Mouse (Mus musculus) thymus, postnatal 10 days (tissue): ENCODE measurements around the gene Use1.
"Not testable (repeated sequence)": the region's sequence is repeated elsewhere in the genome, so short reads cannot be mapped to it uniquely, and the experiment has no call there.

Experiments used
- DNase-seq, 2 experiments: peaks; one replicate each; pipeline ENCODE4 v3.0.0; 2021; ENCODE audit warnings: low spot score in 2 of 2

Use1 gene

GRCm38 (mm10) chr8:71366771-71367528 lies at the start of gene Use1:
TSS of gene Use1 (plus strand) at chr8:71366848.
- DNase-seq: peak; percentile 87 to 89

GRCm38 (mm10) chr8:71318610-71319009 lies 48.0 kb upstream of the Use1 start:
- not testable (repeated sequence) for DNase-seq

DNA sequence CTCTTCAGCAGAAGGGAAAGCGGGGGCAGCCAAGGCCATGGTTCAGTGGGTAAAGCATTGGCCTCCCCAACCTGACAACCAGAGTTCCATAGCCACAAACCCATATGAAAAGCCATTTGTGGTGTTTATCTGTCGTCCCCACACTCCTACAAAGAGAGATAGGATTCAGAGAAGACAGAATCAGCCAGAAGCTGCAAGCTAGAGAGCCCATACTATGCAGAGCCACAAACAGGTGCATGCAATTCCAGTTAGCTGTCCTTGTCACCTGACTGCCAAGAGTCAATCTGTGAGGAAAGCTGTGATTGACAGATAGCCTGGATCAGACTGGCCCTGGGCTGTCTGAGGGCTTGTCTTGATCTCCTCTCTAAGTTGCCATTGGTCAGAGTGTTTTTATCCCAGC lies 46.9 kb upstream of the Use1 start:
- DNase-seq: not testable (repeated sequence)

DNA sequence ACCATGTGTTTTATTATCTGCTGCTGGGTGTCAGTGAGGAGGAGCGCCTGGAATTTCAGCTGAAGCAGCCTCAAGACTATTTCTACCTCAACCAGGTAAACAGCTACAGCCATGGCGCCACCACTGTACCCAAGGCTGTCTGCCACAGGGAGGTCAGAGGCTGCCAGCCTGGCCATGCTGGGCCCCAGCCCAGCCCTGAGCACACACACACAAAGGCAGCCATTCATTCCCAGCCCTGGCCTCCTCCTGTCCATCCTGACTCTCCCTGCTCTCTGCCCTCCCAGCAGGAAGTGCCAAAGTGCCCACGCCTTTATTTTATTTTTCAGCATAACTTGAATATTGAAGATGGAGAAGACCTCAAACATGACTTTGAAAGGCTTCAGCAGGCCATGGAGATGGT lies 43.7 kb upstream of the Use1 start:
- no peak for DNase-seq

- DNase-seq: no peak
These were observed 41.8 kb upstream of the Use1 start for GRCm38 (mm10) chr8:71324848-71325247.

DNA sequence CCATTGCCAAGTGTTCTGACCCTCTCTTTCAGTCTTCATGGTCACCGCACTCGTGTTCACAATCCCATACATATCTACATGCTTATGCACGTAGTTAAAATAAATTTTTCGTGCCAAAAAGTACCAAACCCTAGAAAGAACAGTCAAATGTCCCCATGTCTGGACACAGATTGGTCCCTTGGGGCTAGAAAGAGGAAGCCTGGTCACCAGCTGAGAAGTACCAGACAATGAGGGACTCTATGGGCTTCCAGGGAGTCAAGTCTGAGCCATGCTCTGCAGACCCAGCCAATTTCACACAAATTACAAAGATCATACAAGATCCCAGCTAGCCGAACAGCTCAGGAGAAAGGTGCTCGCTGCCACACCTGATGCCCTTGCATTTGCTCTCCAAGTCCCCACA lies 28.8 kb upstream of the Use1 start:
- not testable (repeated sequence) for DNase-seq

DNA sequence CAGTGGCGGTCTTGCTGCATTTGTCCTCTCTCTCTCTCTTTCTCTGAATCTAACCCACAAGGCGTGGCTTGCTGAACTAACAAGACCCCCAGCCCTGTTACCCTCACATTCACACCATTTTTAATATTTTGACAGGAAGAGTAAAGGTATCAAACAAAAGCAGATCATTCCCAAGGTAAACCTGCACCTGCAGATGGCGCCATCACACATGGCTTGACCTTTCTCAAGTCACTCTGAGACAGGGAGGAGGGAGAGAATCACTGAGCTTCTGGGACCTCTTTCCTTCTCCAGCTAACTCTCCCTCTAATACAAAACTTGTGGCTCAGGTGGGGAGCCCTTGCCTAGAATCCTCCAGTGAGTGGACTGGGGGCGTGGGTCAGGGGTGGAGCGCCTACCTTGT lies 26.0 kb upstream of the Use1 start:
- peak in 1 of 2 experiments; percentile 45 for DNase-seq

- DNase-seq: no peak
These were observed 20.1 kb upstream of the Use1 start for GRCm38 (mm10) chr8:71346581-71346980.

GRCm38 (mm10) chr8:71351117-71351516 lies 15.5 kb upstream of the Use1 start:
- no peak for DNase-seq

DNA sequence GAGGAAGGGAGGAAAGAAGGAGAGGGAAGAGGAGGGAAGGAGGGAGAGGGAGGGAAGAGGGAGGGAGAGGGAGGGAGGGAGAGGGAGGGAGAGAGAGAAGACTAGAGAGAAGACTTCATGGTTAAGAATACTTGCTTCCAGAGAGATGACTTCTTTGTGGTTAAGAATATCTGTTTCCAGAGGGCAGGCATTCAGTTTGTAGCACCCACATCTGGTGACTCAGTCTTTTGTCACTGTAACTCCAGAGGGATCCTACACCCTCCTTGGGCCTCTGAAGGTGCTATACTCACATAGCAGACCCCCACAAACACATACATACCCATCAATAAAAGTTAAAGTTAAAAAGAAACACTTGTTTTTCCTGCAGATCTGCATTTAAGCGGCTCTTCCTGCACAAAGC lies 15.1 kb upstream of the Use1 start:
- no peak for DNase-seq

GRCm38 (mm10) chr8:71358026-71358425 lies 8.6 kb upstream of the Use1 start:
- DNase-seq: no peak

DNA sequence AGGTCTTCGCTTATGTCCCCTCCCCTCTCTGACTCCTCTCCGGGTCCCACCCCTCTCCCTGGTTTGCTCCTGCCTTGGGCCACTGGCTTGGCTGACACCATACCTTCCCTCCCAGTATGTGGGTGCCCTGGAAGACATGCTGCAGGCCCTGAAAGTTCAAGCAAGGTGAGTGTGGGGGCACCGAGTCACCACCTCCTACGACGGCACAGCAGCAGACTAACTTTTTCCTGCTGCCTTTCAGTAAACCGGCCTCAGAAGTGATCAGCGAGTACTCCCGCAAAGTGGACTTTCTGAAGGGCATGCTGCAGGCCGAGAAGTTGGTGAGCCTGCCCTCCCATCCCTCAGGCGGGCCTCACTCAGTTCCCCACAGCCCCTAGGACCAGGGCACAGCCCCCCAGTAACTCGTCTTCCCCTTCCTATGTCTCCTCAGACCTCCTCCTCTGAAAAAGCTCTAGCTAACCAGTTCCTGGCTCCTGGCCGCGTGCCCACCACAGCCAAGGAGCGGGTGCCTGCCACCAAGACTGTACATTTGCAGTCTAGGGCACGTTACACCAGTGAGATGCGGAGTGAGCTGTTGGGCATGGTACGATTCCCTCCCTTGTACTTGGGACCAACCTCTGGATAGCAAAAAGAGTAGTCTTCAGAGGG lies 1.0 kb downstream of the Use1 start:
- DNase-seq: no peak

DNA sequence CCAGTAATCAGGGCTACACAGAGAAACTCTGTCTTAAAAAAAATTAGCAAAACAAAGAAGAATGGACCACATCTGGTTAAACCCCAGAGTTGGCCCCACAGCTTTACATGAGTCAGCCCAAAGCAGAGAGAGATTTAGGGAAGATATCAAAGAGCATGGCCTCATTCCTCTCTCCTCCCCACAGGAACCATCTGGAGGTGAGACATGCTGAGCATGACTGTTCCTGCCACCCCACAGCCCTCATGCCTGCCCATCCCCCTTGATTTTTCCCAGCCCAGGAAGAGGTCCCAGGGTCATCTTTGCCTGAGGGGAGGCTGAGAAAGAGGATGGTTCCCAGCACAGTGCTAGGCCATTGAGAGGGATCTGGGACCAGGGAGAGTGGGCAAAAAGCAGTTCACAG lies 1.7 kb downstream of the Use1 start:
- no peak for DNase-seq

DNA sequence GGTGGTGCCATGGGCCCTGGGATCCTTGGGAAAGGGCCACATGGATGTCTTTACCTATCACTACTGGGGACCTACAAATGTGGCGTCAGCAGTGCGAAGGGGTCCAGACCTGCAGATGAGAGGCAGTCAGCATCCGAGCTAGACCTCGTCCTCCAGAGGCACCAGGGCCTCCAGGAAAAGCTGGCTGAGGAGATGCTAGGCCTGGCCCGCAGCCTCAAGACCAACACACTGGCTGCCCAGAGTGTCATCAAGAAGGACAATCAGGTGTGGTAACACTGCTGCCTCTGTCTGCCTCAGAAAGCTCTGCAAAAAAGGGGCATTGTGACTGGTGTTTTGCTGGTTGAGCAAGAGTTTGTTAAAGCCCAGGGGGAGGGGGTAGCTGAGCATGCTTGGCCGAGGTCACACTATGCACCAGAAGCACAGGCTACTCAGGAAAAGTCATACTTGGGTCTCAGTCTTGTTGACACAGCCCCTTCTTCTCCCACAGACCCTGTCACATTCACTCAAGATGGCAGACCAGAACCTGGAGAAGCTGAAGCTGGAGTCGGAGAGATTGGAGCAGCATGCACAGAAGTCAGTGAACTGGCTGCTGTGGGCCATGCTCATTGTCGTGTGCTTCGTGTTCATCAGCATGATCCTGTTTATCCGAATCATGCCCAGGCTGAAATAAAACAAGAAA lies 2.5 kb downstream of the Use1 start:
- DNase-seq: no peak

- no peak for DNase-seq
These were observed 4.1 kb downstream of the Use1 start for GRCm38 (mm10) chr8:71370711-71371235.

- peak; percentile 96 to 97 for DNase-seq
These were observed 4.7 kb downstream of the Use1 start, which contains the start of gene Ocel1 for GRCm38 (mm10) chr8:71371236-71371848. TSS of gene Ocel1 (plus strand) at chr8:71371298.

GRCm38 (mm10) chr8:71372427-71372826 lies 5.8 kb downstream of the Use1 start:
- DNase-seq: peak in 1 of 2 experiments; percentile 37

GRCm38 (mm10) chr8:71373000-71373399 lies 6.4 kb downstream of the Use1 start:
- DNase-seq: no peak

DNA sequence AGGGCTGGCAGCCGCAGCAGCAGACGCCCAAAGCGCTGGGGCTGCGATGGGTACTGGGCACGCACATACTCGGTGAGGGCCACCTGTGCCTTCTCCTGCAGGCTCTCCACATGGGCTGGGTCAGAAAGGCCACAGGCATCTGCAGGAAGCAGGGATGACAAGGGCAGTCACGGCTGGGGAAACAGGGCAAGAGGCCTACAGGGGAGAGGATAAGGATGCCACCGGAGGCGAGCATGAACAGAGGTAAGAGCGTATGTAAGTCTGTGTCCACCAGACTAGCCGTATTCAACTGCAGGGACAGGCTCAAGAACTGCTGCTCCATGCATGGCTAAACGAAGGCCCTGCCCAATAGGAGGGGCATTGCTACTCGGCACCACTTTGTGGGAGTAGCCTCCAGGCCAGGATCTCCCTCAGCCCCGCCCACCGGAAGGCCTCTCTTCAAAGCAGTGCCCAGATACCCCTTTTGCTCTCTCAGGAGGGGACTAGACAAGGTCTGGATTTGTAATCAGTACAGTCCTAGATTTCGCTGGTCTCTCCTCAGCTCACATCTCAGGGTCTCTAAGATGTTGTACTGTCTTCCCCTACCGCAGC lies 8.1 kb downstream of the Use1 start:
- no peak for DNase-seq

- peak in 1 of 2 experiments; percentile 53 for DNase-seq
These were observed 9.2 kb downstream of the Use1 start for GRCm38 (mm10) chr8:71375581-71376422.
